Mouse (Mus musculus): ENCODE data around the gene Snrk.

GRCm38 (mm10) chr9:122193361-122193760 lies 76.3 kb downstream of the Snrk start:
- TF ChIP-seq TCF12 (IDR thresholded peaks at IDR 0.05; ENCODE audit: low read depth, low read length) (no peak), UBTF (IDR thresholded peaks at IDR 0.05; ENCODE audit: borderline replicate concordance, insufficient read depth, low read depth, low read length) (no peak), GATA1 (IDR thresholded peaks at IDR 0.05; ENCODE audit: low read depth, low read length) (no peak), SIN3A (IDR thresholded peaks at IDR 0.05; ENCODE audit: low read length) (no peak), E2F4 (IDR thresholded peaks at IDR 0.05; ENCODE audit: borderline replicate concordance, low read depth, low read length) (no peak), CTCF (IDR thresholded peaks at IDR 0.05 in 2 of 3, conservative IDR thresholded peaks at IDR 0.05 in 1 of 3; ENCODE audit: control insufficient read depth in 1 of 3, insufficient read depth in 1 of 3, low read depth in 2 of 3, low read length in 3 of 3, poor library complexity in 1 of 3, severe bottlenecking in 1 of 3) (no peak), ELF1 (IDR thresholded peaks at IDR 0.05; ENCODE audit: low read depth, low read length) (no peak)
